Mouse (Mus musculus) heart, postnatal 0 days (tissue): ENCODE data around the gene Rtel1.

Experiments used
- CTCF ChIP-seq: IDR thresholded peaks from 2 replicates; pipeline ENCODE4 v1.5.1; 2016; ENCODE audit warnings: antibody characterized with exemption, control low read depth, low read depth
- EP300 ChIP-seq: IDR thresholded peaks from 2 replicates; pipeline ENCODE4 v1.6.1; 2016; ENCODE audit warnings: antibody characterized with exemption, low read depth

DNA sequence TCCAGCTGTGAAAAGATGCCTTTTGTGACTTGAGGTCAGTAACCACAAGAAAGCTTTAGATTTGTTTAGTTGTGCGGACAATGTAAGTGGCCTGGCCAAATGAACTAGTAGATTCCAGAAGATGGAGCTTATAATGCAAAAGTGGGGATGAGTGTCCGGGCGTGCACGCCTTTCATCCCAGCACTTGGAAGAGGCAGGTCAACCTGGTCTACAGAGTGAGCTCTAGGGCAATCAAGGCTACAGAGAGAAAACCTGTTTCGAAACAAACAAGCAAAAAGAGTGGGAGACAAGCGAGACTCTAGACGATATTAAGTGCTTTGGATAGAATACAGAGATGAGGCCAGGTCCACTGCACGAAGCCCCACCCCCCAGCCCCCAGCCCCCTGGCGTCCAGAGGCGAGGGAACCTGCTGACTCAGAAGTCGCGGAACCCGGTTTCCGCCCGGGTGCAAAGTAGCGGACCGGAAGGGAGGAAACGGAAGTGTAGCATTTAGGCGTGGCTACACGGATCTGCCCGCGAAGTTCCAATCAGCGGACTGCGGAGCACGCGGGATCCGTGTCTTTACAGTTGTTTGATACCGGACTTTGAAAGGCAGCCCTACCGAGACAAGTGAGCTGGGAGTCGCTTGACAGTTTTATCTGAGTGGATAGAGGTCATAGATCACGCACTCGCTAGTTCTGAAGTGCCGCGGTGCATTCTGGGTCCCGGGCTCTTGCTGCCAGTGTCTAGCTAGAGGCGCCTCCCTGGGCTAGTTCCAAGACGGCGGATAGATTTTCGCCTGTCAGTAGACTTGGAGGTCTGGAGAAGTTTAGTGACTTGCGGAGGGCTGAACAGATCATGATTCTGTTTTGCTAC is at the start of gene Rtel1:
- TF ChIP-seq CTCF (0 out of 2 replicates have a peak, but pooled peaks have one; percentile 6), EP300 (no peak)
